ENCODE assay signal across 11 mouse cellular contexts in the genomic region with DNA sequence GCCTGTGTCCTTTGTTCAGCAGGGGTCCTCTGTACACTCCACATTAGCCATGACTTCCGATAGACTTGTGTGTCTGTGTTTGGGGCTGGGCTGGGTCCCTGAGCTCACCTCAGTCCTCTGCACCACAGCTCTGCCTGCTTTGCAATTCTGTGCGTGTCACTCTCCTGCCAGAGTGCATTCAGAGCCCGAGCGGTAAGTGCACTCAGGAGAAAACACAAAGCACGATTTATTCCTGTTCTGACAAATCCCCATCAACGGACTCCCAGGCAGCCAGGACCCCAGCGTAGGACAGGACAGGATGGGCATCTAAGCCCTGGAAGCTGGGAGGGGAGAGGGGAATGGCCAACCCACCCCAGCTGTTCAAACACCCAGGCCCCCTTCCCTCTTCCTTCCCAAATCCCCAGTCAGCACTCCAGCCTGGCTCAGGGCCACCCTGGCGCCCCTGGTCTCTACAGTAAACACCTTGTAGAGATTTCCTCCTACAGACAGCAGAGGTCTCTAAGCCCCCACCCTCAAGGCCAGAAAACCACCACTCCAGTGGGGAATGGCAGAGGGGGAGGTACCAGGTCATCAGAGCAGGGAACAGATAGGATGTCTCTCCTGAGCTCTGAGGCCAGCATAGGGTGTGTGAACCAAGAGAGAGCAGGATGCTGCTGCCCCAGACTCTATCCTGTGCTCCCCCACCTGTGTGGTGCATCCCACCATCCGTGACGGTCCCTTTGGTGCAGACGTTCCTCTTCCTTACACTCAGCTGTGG. TPM values are rescaled to one million over a fixed set of nuclear protein-coding genes. Genes with fewer than 3 reads are reported as not detected.
DNase-seq lines count a peak whose midpoint lies in the region; ATAC-seq and TF ChIP-seq lines count a peak whose summit lies in the region.
"Had no signal": no experiment of that assay in that cellular context is flagged by ENCODE, and none has a peak within 500 bp of the region (broad histone marks: within the 10 kb centered on the region; RNA-seq: fewer than 3 reads in every experiment).

No protein-coding gene starts in this region.

- H3K36me3 ChIP-seq in lung, embryonic 14.5 days (ENCODE audit: insufficient read depth), result no peaks in the 10 kb centered on the region
- no peaks in the 10 kb centered on the region for H3K36me3 ChIP-seq in forebrain, embryonic 11.5 days (ENCODE audit: control insufficient read depth, insufficient read depth, low read length)
- H3K36me3 ChIP-seq in hindbrain, embryonic 15.5 days, result no peaks in the 10 kb centered on the region
- no peaks in the 10 kb centered on the region for H3K36me3 ChIP-seq in neural tube, embryonic 13.5 days
- H3K36me3 ChIP-seq: heart, embryonic 15.5 days had no signal

- intact Hi-C loops in left cerebral cortex, postnatal 4 days (cut with DNase I), result no loop called here

- H3K4me2 ChIP-seq in lung, embryonic 14.5 days, result no peak overlapping the region
- H3K4me2 ChIP-seq in forebrain, embryonic 11.5 days (ENCODE audit: low read depth, low read length, severe bottlenecking), result no peak overlapping the region
- H3K4me2 ChIP-seq in hindbrain, embryonic 15.5 days, result no peak overlapping the region
- no peak overlapping the region for H3K4me2 ChIP-seq in neural tube, embryonic 13.5 days
- H3K4me2 ChIP-seq: heart, embryonic 15.5 days had no signal

- H3K27ac ChIP-seq in lung, embryonic 14.5 days (ENCODE audit: low read depth), result no peak overlapping the region
- H3K27ac ChIP-seq in forebrain, embryonic 11.5 days (ENCODE audit: low read depth, low read length), result peak overlapping the region; percentile 52
- 0 out of 2 replicates have a peak overlapping the region, but pooled peaks have one; percentile 21 for H3K27ac ChIP-seq in hindbrain, embryonic 15.5 days (replicated peaks)
- peak overlapping the region; percentile 61 for H3K27ac ChIP-seq in neural tube, embryonic 13.5 days (replicated peaks)
- H3K27ac ChIP-seq: heart, embryonic 15.5 days had no signal

- peak; percentile 19 for DNase-seq in lung, embryonic 14.5 days
- no peak for DNase-seq in lung, adult 2 months
- no peak for DNase-seq in forebrain, embryonic 11.5 days (ENCODE audit: low spot score)
- DNase-seq in layer of hippocampus, adult 9-11 months, result no peak
- no peak for DNase-seq in left cerebral cortex, postnatal 4 days
- DNase-seq: kidney, adult 8-10 months; lung, adult 18-20 months had no signal

- H3K4me3 ChIP-seq in lung, embryonic 14.5 days (ENCODE audit: low read depth, low read length), result no peak overlapping the region
- no peak overlapping the region for H3K4me3 ChIP-seq in lung, adult 2 months (replicated peaks; ENCODE audit: extremely low read depth, low read depth, low read length)
- no peak overlapping the region for H3K4me3 ChIP-seq in forebrain, embryonic 11.5 days (ENCODE audit: low read depth, low read length)
- no peak overlapping the region for H3K4me3 ChIP-seq in hindbrain, embryonic 15.5 days
- H3K4me3 ChIP-seq in neural tube, embryonic 13.5 days, result no peak overlapping the region
- H3K4me3 ChIP-seq: heart, embryonic 15.5 days; myocyte had no signal

- H3K27me3 ChIP-seq in lung, embryonic 14.5 days (ENCODE audit: insufficient read depth, low read length), result no peaks in the 10 kb centered on the region
- H3K27me3 ChIP-seq in forebrain, embryonic 11.5 days (ENCODE audit: control insufficient read depth, insufficient read depth, low read length), result no peaks in the 10 kb centered on the region
- H3K27me3 ChIP-seq in hindbrain, embryonic 15.5 days, result no peaks in the 10 kb centered on the region
- H3K27me3 ChIP-seq in neural tube, embryonic 13.5 days, result no peaks in the 10 kb centered on the region

- 28% methylated on average over 11 of the region's 11 CpGs for WGBS in lung, embryonic 14.5 days
- 44% methylated on average over 11 of the region's 11 CpGs for WGBS in lung, adult 2 months
- 28% methylated on average over 11 of the region's 11 CpGs for WGBS in forebrain, embryonic 11.5 days
- WGBS in hindbrain, embryonic 15.5 days, result 27% methylated on average over 11 of the region's 11 CpGs
- 29% methylated on average over 11 of the region's 11 CpGs for WGBS in neural tube, embryonic 13.5 days

- H3K9ac ChIP-seq in lung, embryonic 14.5 days, result no peak overlapping the region
- peak overlapping the region; percentile 33; the same call in 1 of the 2 replicates for H3K9ac ChIP-seq in forebrain, embryonic 11.5 days (ENCODE audit: low read length)
- H3K9ac ChIP-seq in hindbrain, embryonic 15.5 days, result no peak overlapping the region
- 0 out of 2 replicates have a peak overlapping the region, but pooled peaks have one; percentile 31 for H3K9ac ChIP-seq in neural tube, embryonic 13.5 days
- H3K9ac ChIP-seq: heart, embryonic 15.5 days had no signal

- no peak for TF ChIP-seq CTCF in lung, embryonic 14.5 days (IDR thresholded peaks at IDR 0.05; ENCODE audit: low read depth)
- no peak for TF ChIP-seq CTCF in lung, adult 2 months (IDR thresholded peaks at IDR 0.05; ENCODE audit: insufficient read depth, low read length)

- peak; percentile 58; the same call in 1 of the 2 replicates for ATAC-seq in lung, embryonic 14.5 days (ENCODE audit: insufficient read depth)
- ATAC-seq in forebrain, embryonic 11.5 days (replicated peaks; ENCODE audit: low FRiP score), result peak; percentile 65
- peak; percentile 56; the same call in 1 of the 2 replicates for ATAC-seq in hindbrain, embryonic 15.5 days (ENCODE audit: low FRiP score, low read depth)
- peak; percentile 63 for ATAC-seq in neural tube, embryonic 13.5 days (ENCODE audit: low read depth)

- no peaks in the 10 kb centered on the region for H3K4me1 ChIP-seq in lung, embryonic 14.5 days (ENCODE audit: insufficient read depth)
- no peaks in the 10 kb centered on the region for H3K4me1 ChIP-seq in lung, adult 2 months (ENCODE audit: control insufficient read depth, insufficient read depth, low read length)
- peaks cover 18% of the 10 kb centered on the region for H3K4me1 ChIP-seq in forebrain, embryonic 11.5 days (replicated peaks; ENCODE audit: control insufficient read depth, insufficient read depth, low read length)
- H3K4me1 ChIP-seq in hindbrain, embryonic 15.5 days (replicated peaks), result peaks cover 22% of the 10 kb centered on the region
- peaks cover 29% of the 10 kb centered on the region for H3K4me1 ChIP-seq in neural tube, embryonic 13.5 days (replicated peaks)
- H3K4me1 ChIP-seq: heart, embryonic 15.5 days had no signal

- TF ChIP-seq POLR2A in lung, adult 2 months (IDR thresholded peaks at IDR 0.05; ENCODE audit: borderline replicate concordance, extremely low read depth, low read depth, low read length), result no peak

- no peaks in the 10 kb centered on the region for H3K9me3 ChIP-seq in lung, embryonic 14.5 days (ENCODE audit: low read depth, low read length)
- H3K9me3 ChIP-seq in forebrain, embryonic 11.5 days (ENCODE audit: control insufficient read depth, low read length), result no peaks in the 10 kb centered on the region
- H3K9me3 ChIP-seq in hindbrain, embryonic 15.5 days, result no peaks in the 10 kb centered on the region
- H3K9me3 ChIP-seq in neural tube, embryonic 13.5 days, result no peaks in the 10 kb centered on the region
- H3K9me3 ChIP-seq: heart, embryonic 15.5 days had no signal

RNA-seq across cellular contexts. Expression of gene Tspan18, which starts 56.0 kb away (rescaled TPM):
- 36.8 and 39.9 TPM in 2 replicates for polyA plus RNA-seq in lung, embryonic 14.5 days (2014; fragmentation: Nextera tagmentation; extraction: Ambion mirVana)
- polyA plus RNA-seq in lung, adult 2 months (2012; rRNA removed), result 158 and 172 TPM in 2 replicates
- polyA plus RNA-seq in forebrain, embryonic 11.5 days (2014; fragmentation: Nextera tagmentation; extraction: Ambion mirVana), result 54.1 and 56.4 TPM in 2 replicates
- 17.9 and 23.5 TPM in 2 replicates for polyA plus RNA-seq in hindbrain, embryonic 15.5 days (2015; fragmentation: Nextera tagmentation; extraction: Ambion mirVana)
- 41.8 and 43.5 TPM in 2 replicates for polyA plus RNA-seq in neural tube, embryonic 13.5 days (2015; fragmentation: Nextera tagmentation; extraction: Ambion mirVana)
- total RNA-seq in left cerebral cortex, postnatal 4 days (2021), result 10 to 100 TPM; 13.8 to 14.6 TPM

Comparison
In these comparisons a context has a peak if more than half of its experiments do, and no peak if none do; other contexts are left out.
1. H3K9ac ChIP-seq: peak in forebrain, embryonic 11.5 days (single experiment) and neural tube, embryonic 13.5 days (single experiment); none in lung, embryonic 14.5 days (single experiment) and hindbrain, embryonic 15.5 days (single experiment).
2. Peak in every context shown above with its lines, with median percentiles within 50 percentile points of each other: ATAC-seq.